Mouse (Mus musculus): ENCODE measurements around the gene Akna. TPM values are rescaled to one million over a fixed set of nuclear protein-coding genes. Genes with fewer than 3 reads are reported as not detected.

The Akna gene
- polyA plus RNA-seq, 1 experiment from 2014 or later: 21.0 TPM

DNA sequence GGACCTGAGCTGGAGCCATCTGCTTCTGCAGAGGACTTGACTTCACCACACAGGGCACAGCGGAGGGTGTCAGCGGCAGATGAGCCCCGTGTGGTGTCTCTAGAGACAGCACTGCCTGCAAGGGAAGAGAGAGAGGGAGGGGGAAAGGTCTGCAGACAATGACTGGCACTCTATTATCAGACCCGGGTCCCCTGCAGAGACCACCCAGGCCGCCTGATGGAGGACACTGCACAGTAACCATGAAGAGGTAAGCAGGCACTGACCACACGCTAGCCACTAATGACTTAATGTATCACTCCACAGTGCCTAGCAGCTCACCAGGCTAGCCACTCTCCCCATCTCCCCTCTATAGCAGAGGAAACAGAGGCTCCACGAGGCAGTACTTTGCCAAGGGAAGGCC lies 32.3 kb downstream of the Akna start:
- ATAC-seq (replicated peaks; ENCODE audit: low FRiP score) (no peak), DNase-seq (ENCODE audit: low spot score) (no peak)
- Histone ChIP-seq H3K9me3 (ENCODE audit: control insufficient read depth, low read length) (no peaks in the 10 kb centered on the region), H3K4me1 (replicated peaks; ENCODE audit: control insufficient read depth, insufficient read depth, low read length) (no peaks in the 10 kb centered on the region), H3K27me3 (ENCODE audit: control insufficient read depth, insufficient read depth, low read length) (no peaks in the 10 kb centered on the region), H3K4me2 (ENCODE audit: low read depth, low read length, severe bottlenecking) (no peak overlapping the region), H3K4me3 (ENCODE audit: low read depth, low read length) (no peak overlapping the region), H3K9ac (ENCODE audit: low read length) (no peak overlapping the region), H3K36me3 (ENCODE audit: control insufficient read depth, insufficient read depth, low read length) (no peaks in the 10 kb centered on the region; the same call in 1 of the 2 replicates), H3K27ac (ENCODE audit: low read depth, low read length) (no peak overlapping the region)
- WGBS: 38% methylated on average over 7 of the region's 7 CpGs

DNA sequence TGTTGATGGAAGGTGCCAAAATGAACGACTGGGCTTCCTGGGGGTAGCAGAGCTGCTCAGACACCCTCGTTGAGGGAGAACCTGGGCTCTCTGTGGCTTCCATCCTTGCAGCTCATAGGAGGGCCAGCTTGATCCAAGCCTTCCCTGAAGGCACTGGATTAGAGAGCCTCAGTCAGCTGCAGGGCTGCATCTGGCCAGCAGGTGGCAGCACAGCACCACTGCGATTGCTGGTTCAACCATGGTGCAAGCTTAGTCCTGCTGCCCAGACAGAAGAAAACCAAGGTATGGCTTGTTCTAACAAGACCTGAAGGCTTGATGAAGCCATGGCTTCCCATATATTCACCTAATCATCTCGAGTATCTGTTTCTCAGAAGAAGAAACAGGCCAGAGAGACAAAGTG lies 34.6 kb downstream of the Akna start:
- H3K4me2 ChIP-seq (ENCODE audit: low read depth, low read length, severe bottlenecking): no peak overlapping the region
- no peaks in the 10 kb centered on the region for H3K27me3 ChIP-seq (ENCODE audit: control insufficient read depth, insufficient read depth, low read length)
- H3K27ac ChIP-seq (ENCODE audit: low read depth, low read length): no peak overlapping the region
- 18% methylated on average over 4 of the region's 4 CpGs for WGBS
- peak; percentile 80 for ATAC-seq (replicated peaks; ENCODE audit: low FRiP score)
- H3K4me3 ChIP-seq (ENCODE audit: low read depth, low read length): no peak overlapping the region
- no peak overlapping the region for H3K9ac ChIP-seq (ENCODE audit: low read length)
- H3K4me1 ChIP-seq (replicated peaks; ENCODE audit: control insufficient read depth, insufficient read depth, low read length): no peaks in the 10 kb centered on the region
- DNase-seq (ENCODE audit: low spot score): peak; percentile 90
- no peaks in the 10 kb centered on the region; the same call in 1 of the 2 replicates for H3K36me3 ChIP-seq (ENCODE audit: control insufficient read depth, insufficient read depth, low read length)
- H3K9me3 ChIP-seq (ENCODE audit: control insufficient read depth, low read length): no peaks in the 10 kb centered on the region

GRCm38 (mm10) chr4:63362150-63362549 lies 41.0 kb downstream of the Akna start, which contains the start of gene Orm2:
Orm2 (plus strand) TSS chr4:63362449.
- DNase-seq (ENCODE audit: low spot score) (no peak), ATAC-seq (replicated peaks; ENCODE audit: low FRiP score) (no peak)
- Histone ChIP-seq H3K27me3 (ENCODE audit: control insufficient read depth, insufficient read depth, low read length) (no peaks in the 10 kb centered on the region), H3K27ac (ENCODE audit: low read depth, low read length) (no peak within 1 kb of the TSS), H3K4me2 (ENCODE audit: low read depth, low read length, severe bottlenecking) (no peak within 1 kb of the TSS), H3K36me3 (ENCODE audit: control insufficient read depth, insufficient read depth, low read length) (no peaks in the 10 kb centered on the region), H3K4me3 (ENCODE audit: low read depth, low read length) (no peak within 1 kb of the TSS), H3K9me3 (ENCODE audit: control insufficient read depth, low read length) (no peaks in the 10 kb centered on the region), H3K9ac (ENCODE audit: low read length) (no peak within 1 kb of the TSS), H3K4me1 (replicated peaks; ENCODE audit: control insufficient read depth, insufficient read depth, low read length) (no peaks in the 10 kb centered on the region)
- WGBS: 91% methylated on average over 5 of the region's 5 CpGs

- Histone ChIP-seq H3K27ac (ENCODE audit: low read depth, low read length) (no peak overlapping the region), H3K9me3 (ENCODE audit: control insufficient read depth, low read length) (no peaks in the 10 kb centered on the region), H3K4me3 (ENCODE audit: low read depth, low read length) (no peak overlapping the region), H3K4me1 (replicated peaks; ENCODE audit: control insufficient read depth, insufficient read depth, low read length) (no peaks in the 10 kb centered on the region), H3K36me3 (ENCODE audit: control insufficient read depth, insufficient read depth, low read length) (no peaks in the 10 kb centered on the region), H3K27me3 (ENCODE audit: control insufficient read depth, insufficient read depth, low read length) (no peaks in the 10 kb centered on the region), H3K4me2 (ENCODE audit: low read depth, low read length, severe bottlenecking) (no peak overlapping the region), H3K9ac (ENCODE audit: low read length) (no peak overlapping the region)
- no peak for DNase-seq (ENCODE audit: low spot score)
- WGBS: 84% methylated on average over 6 of the region's 6 CpGs
- ATAC-seq (replicated peaks; ENCODE audit: low FRiP score): no peak
Observed at GRCm38 (mm10) chr4:63359861-63360260, 43.3 kb downstream of the Akna start.

GRCm38 (mm10) chr4:63356981-63357570 lies 46.1 kb downstream of the Akna start:
- ATAC-seq (replicated peaks; ENCODE audit: low FRiP score): no peak
- Histone ChIP-seq H3K27ac (ENCODE audit: low read depth, low read length) (no peak overlapping the region), H3K9ac (ENCODE audit: low read length) (no peak overlapping the region), H3K4me3 (ENCODE audit: low read depth, low read length) (no peak overlapping the region), H3K27me3 (ENCODE audit: control insufficient read depth, insufficient read depth, low read length) (no peaks in the 10 kb centered on the region), H3K4me2 (ENCODE audit: low read depth, low read length, severe bottlenecking) (no peak overlapping the region), H3K9me3 (ENCODE audit: control insufficient read depth, low read length) (no peaks in the 10 kb centered on the region), H3K4me1 (replicated peaks; ENCODE audit: control insufficient read depth, insufficient read depth, low read length) (no peaks in the 10 kb centered on the region), H3K36me3 (ENCODE audit: control insufficient read depth, insufficient read depth, low read length) (no peaks in the 10 kb centered on the region)
- no peak for DNase-seq (ENCODE audit: low spot score)
- WGBS: 61% methylated on average over 2 of the region's 2 CpGs

- Histone ChIP-seq H3K36me3 (ENCODE audit: control insufficient read depth, insufficient read depth, low read length) (no peaks in the 10 kb centered on the region), H3K27me3 (ENCODE audit: control insufficient read depth, insufficient read depth, low read length) (no peaks in the 10 kb centered on the region), H3K9ac (ENCODE audit: low read length) (no peak within 1 kb of the TSS), H3K9me3 (ENCODE audit: control insufficient read depth, low read length) (no peaks in the 10 kb centered on the region), H3K4me1 (replicated peaks; ENCODE audit: control insufficient read depth, insufficient read depth, low read length) (no peaks in the 10 kb centered on the region), H3K4me2 (ENCODE audit: low read depth, low read length, severe bottlenecking) (no peak within 1 kb of the TSS), H3K27ac (ENCODE audit: low read depth, low read length) (no peak within 1 kb of the TSS), H3K4me3 (ENCODE audit: low read depth, low read length) (no peak within 1 kb of the TSS)
- DNase-seq (ENCODE audit: low spot score) (no peak), ATAC-seq (replicated peaks; ENCODE audit: low FRiP score) (no peak)
- 87% methylated on average over 4 of the region's 4 CpGs for WGBS
Observed at GRCm38 (mm10) chr4:63355877-63356665, 47.1 kb downstream of the Akna start, which contains the start of gene Orm3. Orm3 (plus strand) TSS chr4:63356162.

- no peaks in the 10 kb centered on the region for H3K27me3 ChIP-seq (ENCODE audit: control insufficient read depth, insufficient read depth, low read length)
- no peaks in the 10 kb centered on the region for H3K9me3 ChIP-seq (ENCODE audit: control insufficient read depth, low read length)
- H3K27ac ChIP-seq (ENCODE audit: low read depth, low read length): no peak overlapping the region
- no peaks in the 10 kb centered on the region for H3K36me3 ChIP-seq (ENCODE audit: control insufficient read depth, insufficient read depth, low read length)
- no peak for ATAC-seq (replicated peaks; ENCODE audit: low FRiP score)
- no peak overlapping the region for H3K9ac ChIP-seq (ENCODE audit: low read length)
- no peaks in the 10 kb centered on the region for H3K4me1 ChIP-seq (replicated peaks; ENCODE audit: control insufficient read depth, insufficient read depth, low read length)
- H3K4me3 ChIP-seq (ENCODE audit: low read depth, low read length): no peak overlapping the region
- no peak overlapping the region for H3K4me2 ChIP-seq (ENCODE audit: low read depth, low read length, severe bottlenecking)
- DNase-seq (ENCODE audit: low spot score): no peak
- WGBS: 84% methylated on average over 6 of the region's 6 CpGs
Observed at GRCm38 (mm10) chr4:63348524-63348923, 54.6 kb downstream of the Akna start.

- no peak overlapping the region for H3K27ac ChIP-seq (ENCODE audit: low read depth, low read length)
- DNase-seq (ENCODE audit: low spot score): no peak
- no peaks in the 10 kb centered on the region for H3K9me3 ChIP-seq (ENCODE audit: control insufficient read depth, low read length)
- no peak overlapping the region for H3K9ac ChIP-seq (ENCODE audit: low read length)
- H3K4me2 ChIP-seq (ENCODE audit: low read depth, low read length, severe bottlenecking): no peak overlapping the region
- no peak for ATAC-seq (replicated peaks; ENCODE audit: low FRiP score)
- no peaks in the 10 kb centered on the region for H3K27me3 ChIP-seq (ENCODE audit: control insufficient read depth, insufficient read depth, low read length)
- 94% methylated on average over 4 of the region's 4 CpGs for WGBS
- no peaks in the 10 kb centered on the region for H3K36me3 ChIP-seq (ENCODE audit: control insufficient read depth, insufficient read depth, low read length)
- H3K4me1 ChIP-seq (replicated peaks; ENCODE audit: control insufficient read depth, insufficient read depth, low read length): no peaks in the 10 kb centered on the region
- no peak overlapping the region for H3K4me3 ChIP-seq (ENCODE audit: low read depth, low read length)
Observed at GRCm38 (mm10) chr4:63346659-63347058, 56.5 kb downstream of the Akna start.

DNA sequence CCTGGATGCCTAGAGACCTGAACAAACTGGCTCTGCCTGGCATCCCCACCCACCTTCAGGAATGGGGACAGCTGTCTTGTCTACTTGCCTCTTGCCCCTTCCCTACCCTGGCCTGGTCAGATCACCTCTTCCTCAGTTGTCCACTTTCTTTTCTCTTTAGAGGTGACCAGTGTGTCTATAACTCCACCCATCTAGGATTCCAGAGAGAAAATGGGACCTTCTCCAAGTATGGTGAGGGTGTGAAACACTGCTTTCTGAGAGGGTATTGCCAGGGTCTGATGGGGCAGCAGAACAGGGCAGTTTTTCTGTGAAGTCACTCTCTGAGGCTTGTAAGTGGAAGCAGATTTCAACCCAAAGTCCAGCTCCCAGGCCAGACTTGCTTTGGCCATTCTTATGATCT lies 57.9 kb downstream of the Akna start:
- no peak overlapping the region for H3K9ac ChIP-seq (ENCODE audit: low read length)
- no peak for ATAC-seq (replicated peaks; ENCODE audit: low FRiP score)
- no peaks in the 10 kb centered on the region for H3K27me3 ChIP-seq (ENCODE audit: control insufficient read depth, insufficient read depth, low read length)
- H3K4me3 ChIP-seq (ENCODE audit: low read depth, low read length): no peak overlapping the region
- DNase-seq (ENCODE audit: low spot score): peak; percentile 15
- no peaks in the 10 kb centered on the region for H3K36me3 ChIP-seq (ENCODE audit: control insufficient read depth, insufficient read depth, low read length)
- H3K4me2 ChIP-seq (ENCODE audit: low read depth, low read length, severe bottlenecking): no peak overlapping the region
- no peaks in the 10 kb centered on the region for H3K9me3 ChIP-seq (ENCODE audit: control insufficient read depth, low read length)
- H3K4me1 ChIP-seq (replicated peaks; ENCODE audit: control insufficient read depth, insufficient read depth, low read length): no peaks in the 10 kb centered on the region
- H3K27ac ChIP-seq (ENCODE audit: low read depth, low read length): no peak overlapping the region

All from forebrain, embryonic 11.5 days (tissue).